Mouse (Mus musculus): Measurements from ENCODE around the gene Esrrb. TPM values are rescaled to one million over a fixed set of nuclear protein-coding genes. Genes with fewer than 3 reads are reported as not detected.

Esrrb gene
- 0.07 and 0.30 TPM in 2 replicates for polyA plus RNA-seq (2012; rRNA removed)

GRCm38 (mm10) chr12:86360696-86361631 lies at the start of gene Esrrb:
Gene Esrrb (plus strand): TSS chr12:86361117.

Other genes with a start within 250 kb of the Esrrb start
- 7.5 and 7.8 TPM in 2 replicates for gene Gpatch2l, start 119.3 kb upstream of the Esrrb start, polyA plus RNA-seq (2012; rRNA removed)